In genomic region chr5:75623993-75624706, GRCm38 (mm10) we compare ENCODE assay signal across 23 mouse cellular contexts. TPM values are rescaled to one million over a fixed set of nuclear protein-coding genes. Genes with fewer than 3 reads are reported as not detected.
A peak's percentile ranks its signal among the peaks of the same experiment; 100 is the strongest.
DNase-seq lines count a peak whose midpoint lies in the region; ATAC-seq and TF ChIP-seq lines count a peak whose summit lies in the region.
"Had no signal": no experiment of that assay in that cellular context is flagged by ENCODE, and none has a peak within 500 bp of the region (broad histone marks: within the 10 kb centered on the region; RNA-seq: fewer than 3 reads in every experiment).

No protein-coding gene starts in this region.

- peak overlapping the region; percentile 64 for H3K4me2 ChIP-seq in liver, embryonic 12.5 days
- H3K4me2 ChIP-seq: embryonic facial prominence, embryonic 15.5 days; forebrain, embryonic 13.5 days; heart, embryonic 11.5 days; hindbrain, embryonic 15.5 days had no signal

- H3K36me3 ChIP-seq in liver, embryonic 12.5 days = peaks cover 26% of the 10 kb centered on the region; the same call in 1 of the 2 replicates
- H3K36me3 ChIP-seq in kidney, adult 2 months (ENCODE audit: control insufficient read depth, insufficient read depth, low read length) = no peaks in the 10 kb centered on the region
- H3K36me3 ChIP-seq: embryonic facial prominence, embryonic 15.5 days had no signal

- peaks cover 26% of the 10 kb centered on the region for H3K4me1 ChIP-seq in liver, embryonic 12.5 days
- H3K4me1 ChIP-seq in kidney, adult 2 months (ENCODE audit: control insufficient read depth, insufficient read depth, low read length) = no peaks in the 10 kb centered on the region
- H3K4me1 ChIP-seq: embryonic facial prominence, embryonic 15.5 days had no signal

- no peak for TF ChIP-seq CTCF in kidney, adult 2 months (conservative IDR thresholded peaks at IDR 0.05; ENCODE audit: insufficient read depth, insufficient read length, low read depth, low read length)

- no peak for TF ChIP-seq POLR2A in kidney, adult 2 months (IDR thresholded peaks at IDR 0.05; ENCODE audit: low read depth, low read length)

- no peaks in the 10 kb centered on the region for H3K9me3 ChIP-seq in liver, embryonic 12.5 days (replicated peaks)
- H3K9me3 ChIP-seq: embryonic facial prominence, embryonic 15.5 days; forebrain, embryonic 13.5 days; hindbrain, embryonic 15.5 days had no signal

- peak overlapping the region; percentile 49 for H3K27ac ChIP-seq in liver, embryonic 12.5 days
- H3K27ac ChIP-seq in kidney, adult 2 months (ENCODE audit: insufficient read depth, low read depth, low read length) = no peak overlapping the region
- H3K27ac ChIP-seq: embryonic facial prominence, embryonic 15.5 days; forebrain, embryonic 13.5 days; hindbrain, embryonic 15.5 days had no signal

- 37% methylated on average over 20 of the region's 20 CpGs for WGBS in liver, embryonic 12.5 days (ENCODE audit: insufficient replicate concordance)
- 89% methylated on average over 20 of the region's 20 CpGs for WGBS in kidney, adult 2 months

- no peaks in the 10 kb centered on the region for H3K27me3 ChIP-seq in liver, embryonic 12.5 days (replicated peaks)
- no peaks in the 10 kb centered on the region for H3K27me3 ChIP-seq in kidney, adult 2 months (replicated peaks; ENCODE audit: control insufficient read depth, insufficient read depth, low read length)
- H3K27me3 ChIP-seq: embryonic facial prominence, embryonic 15.5 days; forebrain, embryonic 13.5 days; hindbrain, embryonic 15.5 days had no signal

- DNase-seq in MEL-GATA-1-ER (ENCODE audit: extremely low read depth, low read depth) = peak; percentile 80
- DNase-seq in lung, postnatal 36 days = no peak
- no peak for DNase-seq in kidney, adult 2 months
- DNase-seq in lung, postnatal 14 days = no peak
- DNase-seq: adrenal gland, postnatal 36 days; cerebellum, adult 9-11 months; embryo, embryonic 11 days; gastrocnemius, postnatal 36 days; heart, postnatal 14 days; kidney, adult 9 months; kidney, postnatal 36 days; lung, postnatal 4 days; spleen, adult 18-20 months; thymus, postnatal 25 days had no signal

- peak overlapping the region; percentile 23; the same call in 1 of the 2 replicates for H3K4me3 ChIP-seq in liver, embryonic 12.5 days
- H3K4me3 ChIP-seq in kidney, adult 2 months (ENCODE audit: insufficient read depth, low read depth, low read length) = no peak overlapping the region
- H3K4me3 ChIP-seq: embryonic facial prominence, embryonic 15.5 days; forebrain, embryonic 13.5 days; hindbrain, embryonic 15.5 days had no signal

- no peak overlapping the region for H3K9ac ChIP-seq in liver, embryonic 12.5 days
- H3K9ac ChIP-seq: embryonic facial prominence, embryonic 15.5 days; forebrain, embryonic 13.5 days; hindbrain, embryonic 15.5 days had no signal

- peak; percentile 49; the same call in 1 of the 2 replicates for ATAC-seq in erythroblast, adult 5-6 weeks (replicated peaks; ENCODE audit: low FRiP score, poor library complexity, severe bottlenecking)
- ATAC-seq in liver, embryonic 12.5 days = peak; percentile 87
- ATAC-seq in megakaryocyte-erythroid progenitor cell, adult 5-6 weeks (replicated peaks; ENCODE audit: low FRiP score, low TSS enrichment, poor library complexity, severe bottlenecking) = peak; percentile 91
- ATAC-seq: CD4-positive, CD25-positive, alpha-beta regulatory T cell, adult 4 months; forebrain, embryonic 13.5 days; midbrain, embryonic 16.5 days had no signal

RNA-seq across cellular contexts. Expression of gene Kit, which starts 49.4 kb away (rescaled TPM):
- total RNA-seq in erythroblast, adult 5-6 weeks (2015; ENCODE audit: low replicate concordance) = 33.9 and 39.4 TPM in 2 replicates
- total RNA-seq in erythroblast, adult 5-6 weeks (2017; ENCODE audit: low replicate concordance) = 12.2 and 19.9 TPM in 2 replicates
- polyA plus RNA-seq in liver, embryonic 12.5 days (2016; fragmentation: Nextera tagmentation; extraction: Ambion mirVana) = 25.6 and 25.8 TPM in 2 replicates
- 238 and 240 TPM in 2 replicates for total RNA-seq in megakaryocyte-erythroid progenitor cell, adult 5-6 weeks (2014; fragmentation: Nextera tagmentation)
- 148 and 188 TPM in 2 replicates for total RNA-seq in megakaryocyte-erythroid progenitor cell, adult 5-6 weeks (2017)
- polyA plus RNA-seq in kidney, adult 2 months (2012; rRNA removed) = 15.2 and 15.6 TPM in 2 replicates
